Mouse (Mus musculus): ENCODE measurements around the gene Prkci. TPM values are rescaled to one million over a fixed set of nuclear protein-coding genes. Genes with fewer than 3 reads are reported as not detected.

Gene Prkci
- polyA plus RNA-seq, 1 experiment from 2014 or later = 40.3 TPM

GRCm38 (mm10) chr3:31061786-31062120 is 66.2 kb downstream of the Prkci start:
- H3K9ac ChIP-seq (ENCODE audit: low read length) = no peak overlapping the region
- ATAC-seq (ENCODE audit: insufficient read depth, low FRiP score) = no peak
- no peaks in the 10 kb centered on the region for H3K9me3 ChIP-seq (replicated peaks; ENCODE audit: control insufficient read depth, low read length)
- no peak overlapping the region for H3K4me3 ChIP-seq (replicated peaks; ENCODE audit: low read length)
- H3K36me3 ChIP-seq (ENCODE audit: control insufficient read depth, insufficient read depth, low read length) = no peaks in the 10 kb centered on the region
- whole genome bisulfite sequencing = 72% methylated on average over 4 of the region's 4 CpGs
- peak overlapping the region; percentile 2; the same call in 1 of the 2 replicates for H3K27ac ChIP-seq (ENCODE audit: low read length)
- H3K4me1 ChIP-seq (ENCODE audit: control insufficient read depth, insufficient read depth, low read length) = no peaks in the 10 kb centered on the region
- 0 out of 2 replicates have a peak overlapping the region, but pooled peaks have one; percentile 1 for H3K4me2 ChIP-seq (ENCODE audit: low read depth, low read length)
- H3K27me3 ChIP-seq (ENCODE audit: control insufficient read depth, insufficient read depth, low read length) = no peaks in the 10 kb centered on the region

- Histone ChIP-seq H3K4me2 (ENCODE audit: low read depth, low read length) (no peak overlapping the region), H3K27me3 (ENCODE audit: control insufficient read depth, insufficient read depth, low read length) (no peaks in the 10 kb centered on the region), H3K9me3 (replicated peaks; ENCODE audit: control insufficient read depth, low read length) (no peaks in the 10 kb centered on the region), H3K36me3 (ENCODE audit: control insufficient read depth, insufficient read depth, low read length) (no peaks in the 10 kb centered on the region), H3K4me3 (replicated peaks; ENCODE audit: low read length) (no peak overlapping the region), H3K4me1 (ENCODE audit: control insufficient read depth, insufficient read depth, low read length) (no peaks in the 10 kb centered on the region), H3K9ac (ENCODE audit: low read length) (no peak overlapping the region), H3K27ac (ENCODE audit: low read length) (no peak overlapping the region)
- no peak for ATAC-seq (ENCODE audit: insufficient read depth, low FRiP score)
- 92% methylated on average over 7 of the region's 7 CpGs for WGBS
These were observed 66.8 kb downstream of the Prkci start for GRCm38 (mm10) chr3:31062325-31062724.

GRCm38 (mm10) chr3:31068482-31068881 is 72.9 kb downstream of the Prkci start:
- 83% methylated on average over 7 of the region's 7 CpGs for WGBS
- no peak for ATAC-seq (ENCODE audit: insufficient read depth, low FRiP score)
- no peaks in the 10 kb centered on the region for H3K9me3 ChIP-seq (replicated peaks; ENCODE audit: control insufficient read depth, low read length)
- H3K36me3 ChIP-seq (ENCODE audit: control insufficient read depth, insufficient read depth, low read length) = no peaks in the 10 kb centered on the region
- H3K4me1 ChIP-seq (ENCODE audit: control insufficient read depth, insufficient read depth, low read length) = no peaks in the 10 kb centered on the region
- no peaks in the 10 kb centered on the region for H3K27me3 ChIP-seq (ENCODE audit: control insufficient read depth, insufficient read depth, low read length)
- H3K27ac ChIP-seq (ENCODE audit: low read length) = no peak overlapping the region
- H3K9ac ChIP-seq (ENCODE audit: low read length) = no peak overlapping the region
- H3K4me3 ChIP-seq (replicated peaks; ENCODE audit: low read length) = no peak overlapping the region
- H3K4me2 ChIP-seq (ENCODE audit: low read depth, low read length) = no peak overlapping the region

- Histone ChIP-seq H3K9me3 (replicated peaks; ENCODE audit: control insufficient read depth, low read length) (no peaks in the 10 kb centered on the region), H3K36me3 (ENCODE audit: control insufficient read depth, insufficient read depth, low read length) (no peaks in the 10 kb centered on the region), H3K27me3 (ENCODE audit: control insufficient read depth, insufficient read depth, low read length) (no peaks in the 10 kb centered on the region), H3K4me3 (replicated peaks; ENCODE audit: low read length) (no peak overlapping the region), H3K9ac (ENCODE audit: low read length) (no peak overlapping the region), H3K27ac (ENCODE audit: low read length) (no peak overlapping the region), H3K4me2 (ENCODE audit: low read depth, low read length) (no peak overlapping the region), H3K4me1 (ENCODE audit: control insufficient read depth, insufficient read depth, low read length) (no peaks in the 10 kb centered on the region)
- ATAC-seq (ENCODE audit: insufficient read depth, low FRiP score) = no peak
- WGBS = 87% methylated on average over 14 of the region's 14 CpGs
These were observed 76.3 kb downstream of the Prkci start for GRCm38 (mm10) chr3:31071804-31072203.

GRCm38 (mm10) chr3:31075808-31076207 is 80.3 kb downstream of the Prkci start:
- Histone ChIP-seq H3K4me1 (ENCODE audit: control insufficient read depth, insufficient read depth, low read length) (no peaks in the 10 kb centered on the region; the same call in 1 of the 2 replicates), H3K4me3 (replicated peaks; ENCODE audit: low read length) (no peak overlapping the region), H3K9ac (ENCODE audit: low read length) (no peak overlapping the region), H3K36me3 (ENCODE audit: control insufficient read depth, insufficient read depth, low read length) (no peaks in the 10 kb centered on the region), H3K27ac (ENCODE audit: low read length) (no peak overlapping the region), H3K27me3 (ENCODE audit: control insufficient read depth, insufficient read depth, low read length) (no peaks in the 10 kb centered on the region), H3K9me3 (replicated peaks; ENCODE audit: control insufficient read depth, low read length) (no peaks in the 10 kb centered on the region), H3K4me2 (ENCODE audit: low read depth, low read length) (no peak overlapping the region)
- peak; percentile 74 for ATAC-seq (ENCODE audit: insufficient read depth, low FRiP score)
- WGBS = 39% methylated on average over 11 of the region's 11 CpGs

- H3K36me3 ChIP-seq (ENCODE audit: control insufficient read depth, insufficient read depth, low read length) = no peaks in the 10 kb centered on the region
- no peaks in the 10 kb centered on the region; the same call in 1 of the 2 replicates for H3K4me1 ChIP-seq (ENCODE audit: control insufficient read depth, insufficient read depth, low read length)
- H3K4me2 ChIP-seq (ENCODE audit: low read depth, low read length) = no peak overlapping the region
- H3K9me3 ChIP-seq (replicated peaks; ENCODE audit: control insufficient read depth, low read length) = no peaks in the 10 kb centered on the region
- WGBS = 82% methylated on average over 6 of the region's 6 CpGs
- no peak overlapping the region for H3K27ac ChIP-seq (ENCODE audit: low read length)
- no peaks in the 10 kb centered on the region for H3K27me3 ChIP-seq (ENCODE audit: control insufficient read depth, insufficient read depth, low read length)
- ATAC-seq (ENCODE audit: insufficient read depth, low FRiP score) = no peak
- H3K9ac ChIP-seq (ENCODE audit: low read length) = no peak overlapping the region
- no peak overlapping the region for H3K4me3 ChIP-seq (replicated peaks; ENCODE audit: low read length)
These were observed 81.6 kb downstream of the Prkci start for GRCm38 (mm10) chr3:31077068-31077703.

GRCm38 (mm10) chr3:31079450-31079849 is 83.9 kb downstream of the Prkci start:
- peaks cover 12% of the 10 kb centered on the region for H3K4me1 ChIP-seq (ENCODE audit: control insufficient read depth, insufficient read depth, low read length)
- no peaks in the 10 kb centered on the region for H3K36me3 ChIP-seq (ENCODE audit: control insufficient read depth, insufficient read depth, low read length)
- H3K27ac ChIP-seq (ENCODE audit: low read length) = no peak overlapping the region
- H3K4me2 ChIP-seq (ENCODE audit: low read depth, low read length) = no peak overlapping the region
- no peaks in the 10 kb centered on the region for H3K27me3 ChIP-seq (ENCODE audit: control insufficient read depth, insufficient read depth, low read length)
- peak; percentile 57 for ATAC-seq (ENCODE audit: insufficient read depth, low FRiP score)
- WGBS = 58% methylated on average over 10 of the region's 10 CpGs
- no peaks in the 10 kb centered on the region for H3K9me3 ChIP-seq (replicated peaks; ENCODE audit: control insufficient read depth, low read length)
- no peak overlapping the region for H3K9ac ChIP-seq (ENCODE audit: low read length)
- no peak overlapping the region for H3K4me3 ChIP-seq (replicated peaks; ENCODE audit: low read length)

GRCm38 (mm10) chr3:31080791-31081502 is 85.4 kb downstream of the Prkci start:
- Histone ChIP-seq H3K9me3 (replicated peaks; ENCODE audit: control insufficient read depth, low read length) (no peaks in the 10 kb centered on the region), H3K36me3 (ENCODE audit: control insufficient read depth, insufficient read depth, low read length) (no peaks in the 10 kb centered on the region), H3K4me2 (ENCODE audit: low read depth, low read length) (no peak overlapping the region), H3K4me1 (ENCODE audit: control insufficient read depth, insufficient read depth, low read length) (peaks cover 14% of the 10 kb centered on the region), H3K27ac (ENCODE audit: low read length) (no peak overlapping the region), H3K9ac (ENCODE audit: low read length) (no peak overlapping the region), H3K27me3 (ENCODE audit: control insufficient read depth, insufficient read depth, low read length) (no peaks in the 10 kb centered on the region), H3K4me3 (replicated peaks; ENCODE audit: low read length) (no peak overlapping the region)
- no peak for ATAC-seq (ENCODE audit: insufficient read depth, low FRiP score)
- 85% methylated on average over 10 of the region's 10 CpGs for WGBS

- WGBS = 87% methylated on average over 12 of the region's 13 CpGs
- Histone ChIP-seq H3K36me3 (ENCODE audit: control insufficient read depth, insufficient read depth, low read length) (no peaks in the 10 kb centered on the region), H3K4me1 (ENCODE audit: control insufficient read depth, insufficient read depth, low read length) (peaks cover 14% of the 10 kb centered on the region), H3K4me3 (replicated peaks; ENCODE audit: low read length) (no peak overlapping the region), H3K27me3 (ENCODE audit: control insufficient read depth, insufficient read depth, low read length) (no peaks in the 10 kb centered on the region), H3K9ac (ENCODE audit: low read length) (no peak overlapping the region), H3K27ac (ENCODE audit: low read length) (no peak overlapping the region), H3K9me3 (replicated peaks; ENCODE audit: control insufficient read depth, low read length) (no peaks in the 10 kb centered on the region), H3K4me2 (ENCODE audit: low read depth, low read length) (no peak overlapping the region)
- ATAC-seq (ENCODE audit: insufficient read depth, low FRiP score) = no peak
These were observed 87.4 kb downstream of the Prkci start for GRCm38 (mm10) chr3:31082838-31083506.

Measured in stomach, embryonic 16.5 days (tissue).